Mouse (Mus musculus) layer of hippocampus, adult 2 months (tissue): ENCODE measurements around the gene Rims4. TPM values are rescaled to one million over a fixed set of nuclear protein-coding genes. Genes with fewer than 3 reads are reported as not detected.

Experiments
- DNase-seq, 2 experiments: peaks; one replicate each; pipeline ENCODE4 v3.0.0; 2022; ENCODE audit warnings: low spot score in 2 of 2
- H3K27ac ChIP-seq: fragments of 200-600 bp; 2 replicates; pipeline ENCODE4 v1.8.1; 2022
- H3K4me3 ChIP-seq: fragments of 200-600 bp; 2 replicates; pipeline ENCODE4 v1.8.1; 2022; ENCODE audit warnings: mild to moderate bottlenecking
- CTCF ChIP-seq: fragments of 200-600 bp; conservative IDR thresholded peaks from 2 replicates; pipeline ENCODE4 v1.8.1; 2022; ENCODE audit warnings: antibody characterized with exemption, mild to moderate bottlenecking, moderate library complexity
- total RNA-seq, 2 experiments: library from RNA; stranded (reverse); gene quantifications; 2 replicates each; pipeline ENCODE4 v1.2.3; 2021

Rims4 gene
- total RNA-seq, 2 experiments from 2014 or later = 37.0 to 39.9 TPM

DNA sequence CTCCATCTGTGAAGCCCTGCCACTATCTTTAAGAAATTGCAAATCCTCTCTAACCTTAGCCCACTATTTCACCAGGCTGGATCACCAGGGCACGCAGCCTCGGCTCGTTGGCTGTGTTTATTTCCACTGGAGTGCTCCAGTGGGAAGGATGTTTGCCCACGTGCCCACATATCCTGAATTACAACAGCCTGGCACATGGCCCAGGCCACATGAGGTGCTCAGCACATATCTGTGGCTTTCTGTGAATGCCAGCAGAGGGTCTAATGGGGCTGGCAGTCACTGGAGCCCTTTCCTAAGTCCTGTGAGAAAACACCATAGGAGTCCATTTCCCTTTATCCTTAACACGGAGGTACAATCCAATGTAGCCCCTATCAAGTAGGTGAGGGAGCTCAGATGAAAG is 92.0 kb downstream of the Rims4 start:
- no peak for DNase-seq
- no peak overlapping the region for H3K4me3 ChIP-seq
- no peak overlapping the region for H3K27ac ChIP-seq
- no peak for TF ChIP-seq CTCF

DNA sequence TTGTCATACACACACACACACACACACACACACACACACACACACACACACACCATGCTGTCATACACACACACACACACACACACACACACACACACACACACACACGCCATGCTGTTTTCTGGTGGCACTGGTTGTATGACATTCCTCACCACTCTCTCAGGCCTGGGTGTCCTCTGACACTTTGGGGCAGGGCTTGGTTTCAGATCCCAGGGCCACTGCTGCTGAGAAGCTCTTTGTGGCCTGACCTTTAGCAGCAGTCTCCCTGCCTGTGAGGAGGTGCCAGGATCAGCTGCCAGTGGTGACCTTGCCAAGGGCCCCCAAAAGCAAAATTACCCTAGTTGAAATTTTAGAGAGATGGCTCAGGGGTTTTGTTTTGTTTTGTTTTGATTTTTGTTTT is 92.6 kb downstream of the Rims4 start:
- TF ChIP-seq CTCF = no peak
- Histone ChIP-seq H3K4me3 (no peak overlapping the region), H3K27ac (no peak overlapping the region)
- no peak for DNase-seq

DNA sequence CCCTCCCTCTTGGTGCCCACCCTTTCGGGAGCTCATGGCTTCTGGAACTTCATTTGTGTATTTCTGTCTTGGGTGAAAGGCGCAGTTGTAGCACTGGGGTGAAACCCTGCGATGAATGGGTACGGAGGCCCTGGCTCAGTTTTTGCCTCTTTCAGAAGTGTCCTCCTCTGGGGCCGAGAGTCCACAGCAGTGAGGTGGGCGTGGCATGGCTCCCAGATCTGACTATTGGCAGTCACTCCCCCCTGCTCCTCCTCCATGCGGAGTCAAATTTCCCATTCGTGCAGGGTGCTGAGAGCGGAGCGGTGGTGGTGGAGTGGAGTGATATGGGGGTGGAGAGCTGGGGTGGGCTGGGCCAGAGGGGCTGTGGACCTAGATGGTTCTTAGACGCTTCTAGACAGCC is 94.7 kb downstream of the Rims4 start:
- no peak overlapping the region for H3K27ac ChIP-seq
- no peak for TF ChIP-seq CTCF
- DNase-seq = no peak
- no peak overlapping the region for H3K4me3 ChIP-seq

- no peak overlapping the region for H3K27ac ChIP-seq
- peak; percentile 100 for TF ChIP-seq CTCF
- no peak overlapping the region for H3K4me3 ChIP-seq
- peak in 1 of 2 experiments; percentile 63 for DNase-seq
Measured at GRCm38 (mm10) chr2:163823248-163823647, 95.2 kb downstream of the Rims4 start.

DNA sequence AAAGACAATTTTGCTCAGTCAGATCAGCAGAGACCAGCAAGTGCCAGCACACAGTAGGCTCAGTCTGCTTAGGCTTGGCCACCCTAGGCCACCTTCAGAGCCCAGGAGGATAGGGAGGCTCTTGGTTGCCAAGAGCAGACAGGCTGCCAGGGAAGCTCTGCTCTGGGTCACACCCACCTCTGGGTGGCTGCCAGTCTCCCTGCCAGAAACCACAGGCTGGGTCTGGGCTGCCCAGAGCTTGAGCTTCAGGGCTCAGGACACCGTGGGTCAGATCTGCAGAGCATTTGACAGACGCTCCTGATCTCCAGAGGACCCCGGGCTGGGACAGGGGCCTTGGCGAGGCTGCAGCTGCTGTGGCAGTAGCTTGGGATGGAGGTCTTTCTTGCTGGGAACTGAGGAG is 97.9 kb downstream of the Rims4 start, which contains the start of gene Ccn5:
Ccn5 (plus strand) TSS at position 255 of the 400 bp plus-strand sequence.
- no peak for DNase-seq
- H3K27ac ChIP-seq = no peak within 1 kb of the TSS

GRCm38 (mm10) chr2:163814739-163815465 is 103.6 kb downstream of the Rims4 start:
- H3K27ac ChIP-seq = no peak overlapping the region
- TF ChIP-seq CTCF = no peak
- no peak overlapping the region for H3K4me3 ChIP-seq
- no peak for DNase-seq

More for the DNA sequence above, 97.9 kb downstream of the Rims4 start, which contains the start of gene Ccn5:
- no peak within 1 kb of the TSS for H3K4me3 ChIP-seq
- no peak for TF ChIP-seq CTCF

- no peak overlapping the region for H3K4me3 ChIP-seq
- TF ChIP-seq CTCF = no peak
- no peak overlapping the region for H3K27ac ChIP-seq
- no peak for DNase-seq
Measured at GRCm38 (mm10) chr2:163813077-163813476, 105.4 kb downstream of the Rims4 start.

Other genes with a start within 250 kb of the Rims4 start
- gene Ada, start 168.4 kb downstream of the Rims4 start, total RNA-seq = 1 to 10 TPM; 1.1 to 1.9 TPM
- not detected for gene Ccn5, start 97.8 kb downstream of the Rims4 start, total RNA-seq
- not detected for gene Kcnk15, start 65.0 kb downstream of the Rims4 start, total RNA-seq
- gene Ywhab, start 76.3 kb upstream of the Rims4 start, total RNA-seq = 100 to 1,000 TPM; 520 to 529 TPM
- gene Pabpc1l, start 106.8 kb upstream of the Rims4 start, total RNA-seq = 1 to 10 TPM; 1.1 to 1.2 TPM
- gene Stk4, start 151.6 kb upstream of the Rims4 start, total RNA-seq = 10 to 100 TPM; 46.9 to 50.4 TPM
- gene Tomm34, start 152.5 kb upstream of the Rims4 start, total RNA-seq = 100 to 1,000 TPM; 107 to 108 TPM